Mouse (Mus musculus): ENCODE measurements around the gene Rnf43.

Gene Rnf43

GRCm38 (mm10) chr11:87662407-87662806 is at the start of gene Rnf43:
Rnf43 (plus strand) TSS chr11:87662722.
- DNase-seq (ENCODE audit: low spot score) = peak; percentile 77

GRCm38 (mm10) chr11:87613972-87614371 is 48.5 kb upstream of the Rnf43 start:
- DNase-seq (ENCODE audit: low spot score) = no peak

GRCm38 (mm10) chr11:87615551-87615950 is 47.0 kb upstream of the Rnf43 start:
- DNase-seq (ENCODE audit: low spot score) = no peak

GRCm38 (mm10) chr11:87615952-87616351 is 46.6 kb upstream of the Rnf43 start:
- DNase-seq (ENCODE audit: low spot score) = no peak

GRCm38 (mm10) chr11:87616790-87617474 is 45.6 kb upstream of the Rnf43 start, which contains the start of gene Hsf5:
Hsf5 (plus strand) TSS chr11:87617164.
- no peak for DNase-seq (ENCODE audit: low spot score)

- DNase-seq (ENCODE audit: low spot score) = no peak
These were observed 44.9 kb upstream of the Rnf43 start for GRCm38 (mm10) chr11:87617606-87618005.

GRCm38 (mm10) chr11:87623160-87623559 is 39.4 kb upstream of the Rnf43 start:
- DNase-seq (ENCODE audit: low spot score) = no peak

GRCm38 (mm10) chr11:87629859-87630258 is 32.7 kb upstream of the Rnf43 start:
- DNase-seq (ENCODE audit: low spot score) = peak; percentile 15

GRCm38 (mm10) chr11:87638793-87639192 is 23.7 kb upstream of the Rnf43 start:
- DNase-seq (ENCODE audit: low spot score) = no peak

- peak; percentile 37 for DNase-seq (ENCODE audit: low spot score)
These were observed 23.3 kb upstream of the Rnf43 start for GRCm38 (mm10) chr11:87639206-87639605.

- DNase-seq (ENCODE audit: low spot score) = no peak
These were observed 19.7 kb upstream of the Rnf43 start for GRCm38 (mm10) chr11:87642865-87643264.

GRCm38 (mm10) chr11:87654693-87655092 is 7.8 kb upstream of the Rnf43 start:
- no peak for DNase-seq (ENCODE audit: low spot score)

GRCm38 (mm10) chr11:87659216-87659615 is 3.3 kb upstream of the Rnf43 start:
- no peak for DNase-seq (ENCODE audit: low spot score)

- DNase-seq (ENCODE audit: low spot score) = no peak
These were observed 300 bp downstream of the Rnf43 start for GRCm38 (mm10) chr11:87662822-87663221.

GRCm38 (mm10) chr11:87663948-87664347 is 1.4 kb downstream of the Rnf43 start:
- DNase-seq (ENCODE audit: low spot score) = no peak

GRCm38 (mm10) chr11:87664521-87664920 is 2.0 kb downstream of the Rnf43 start:
- DNase-seq (ENCODE audit: low spot score) = no peak

GRCm38 (mm10) chr11:87665224-87665623 is 2.7 kb downstream of the Rnf43 start:
- no peak for DNase-seq (ENCODE audit: low spot score)

GRCm38 (mm10) chr11:87665658-87666057 is 3.1 kb downstream of the Rnf43 start:
- no peak for DNase-seq (ENCODE audit: low spot score)

- DNase-seq (ENCODE audit: low spot score) = no peak
These were observed 3.9 kb downstream of the Rnf43 start for GRCm38 (mm10) chr11:87666256-87667035.

- no peak for DNase-seq (ENCODE audit: low spot score)
These were observed 4.9 kb downstream of the Rnf43 start for GRCm38 (mm10) chr11:87667107-87668090.

GRCm38 (mm10) chr11:87673282-87673681 is 10.8 kb downstream of the Rnf43 start:
- no peak for DNase-seq (ENCODE audit: low spot score)

- no peak for DNase-seq (ENCODE audit: low spot score)
These were observed 13.1 kb downstream of the Rnf43 start for GRCm38 (mm10) chr11:87675606-87676005.
